Mouse (Mus musculus): ENCODE results near the gene Macf1. TPM values are rescaled to one million over a fixed set of nuclear protein-coding genes. Genes with fewer than 3 reads are reported as not detected.

Macf1 gene
- polyA plus RNA-seq, 2 experiments: 79.8 to 103 TPM

DNA sequence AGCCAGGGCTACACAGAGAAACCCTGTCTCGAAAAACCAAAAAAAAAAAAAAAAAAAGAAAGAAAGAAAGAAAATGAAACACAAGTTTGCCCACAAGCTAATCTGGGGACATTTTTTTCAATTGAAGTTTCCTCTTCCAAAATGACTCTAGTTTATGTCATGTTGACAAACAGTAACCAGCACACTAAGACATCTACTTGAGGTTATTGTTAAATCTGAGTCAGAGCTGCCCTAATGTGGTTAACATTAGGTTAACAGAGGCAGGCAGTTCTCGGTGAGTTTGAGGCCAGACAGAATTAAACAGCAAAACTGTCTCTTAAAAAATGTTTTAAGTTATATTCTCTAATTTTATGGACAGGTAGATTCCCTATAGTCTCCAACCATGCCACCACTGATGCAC is 72.9 kb downstream of the Macf1 start:
- no peak for DNase-seq (ENCODE audit: low spot score)
- H3K27me3 ChIP-seq (ENCODE audit: control insufficient read depth, insufficient read depth, low read length): no peaks in the 10 kb centered on the region
- H3K36me3 ChIP-seq (ENCODE audit: control insufficient read depth, insufficient read depth, low read length): no peaks in the 10 kb centered on the region
- H3K4me3 ChIP-seq (replicated peaks; ENCODE audit: low read length): no peak overlapping the region
- H3K4me1 ChIP-seq (ENCODE audit: control insufficient read depth, insufficient read depth, low read length): no peaks in the 10 kb centered on the region
- no peak for TF ChIP-seq POLR2A (IDR thresholded peaks at IDR 0.05; ENCODE audit: borderline replicate concordance, extremely low read depth, insufficient read depth, insufficient read length)
- H3K27ac ChIP-seq (replicated peaks; ENCODE audit: low read depth, low read length): no peak overlapping the region
- ATAC-seq (ENCODE audit: low FRiP score, low read depth): no peak
- no peak overlapping the region for H3K4me2 ChIP-seq (replicated peaks; ENCODE audit: low read depth, low read length, severe bottlenecking)
- H3K9ac ChIP-seq (ENCODE audit: low read depth, low read length, severe bottlenecking): no peak overlapping the region
- H3K9me3 ChIP-seq (ENCODE audit: control insufficient read depth, low read length): no peaks in the 10 kb centered on the region
- 65% methylated on average over 1 of the region's 2 CpGs for WGBS

DNA sequence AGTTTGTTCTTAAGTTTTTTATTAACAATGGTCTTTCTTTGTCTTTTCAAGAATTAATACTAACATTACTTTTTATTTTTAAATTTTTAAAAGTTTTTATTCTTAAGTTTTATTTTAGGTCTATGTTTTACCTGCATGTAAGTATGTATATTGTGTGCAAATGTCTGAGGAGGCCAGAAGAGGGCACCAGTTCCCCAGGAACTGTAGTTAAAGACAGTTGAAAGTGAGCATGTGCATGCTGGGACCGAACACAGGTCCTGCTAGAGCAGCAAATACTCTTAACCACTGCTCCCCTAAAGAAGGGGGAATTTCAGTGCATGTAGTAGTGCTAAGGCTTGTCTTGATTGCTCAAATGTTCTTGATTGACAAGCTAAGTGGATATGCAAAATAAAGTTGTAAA is 77.0 kb downstream of the Macf1 start:
- no peak for TF ChIP-seq POLR2A (IDR thresholded peaks at IDR 0.05; ENCODE audit: borderline replicate concordance, extremely low read depth, insufficient read depth, insufficient read length)
- H3K27me3 ChIP-seq (ENCODE audit: control insufficient read depth, insufficient read depth, low read length): no peaks in the 10 kb centered on the region
- no peak overlapping the region for H3K4me2 ChIP-seq (replicated peaks; ENCODE audit: low read depth, low read length, severe bottlenecking)
- no peak overlapping the region for H3K4me3 ChIP-seq (replicated peaks; ENCODE audit: low read length)
- no peaks in the 10 kb centered on the region for H3K9me3 ChIP-seq (ENCODE audit: control insufficient read depth, low read length)
- H3K9ac ChIP-seq (ENCODE audit: low read depth, low read length, severe bottlenecking): no peak overlapping the region
- no peaks in the 10 kb centered on the region for H3K4me1 ChIP-seq (ENCODE audit: control insufficient read depth, insufficient read depth, low read length)
- H3K27ac ChIP-seq (replicated peaks; ENCODE audit: low read depth, low read length): no peak overlapping the region
- no peaks in the 10 kb centered on the region for H3K36me3 ChIP-seq (ENCODE audit: control insufficient read depth, insufficient read depth, low read length)
- DNase-seq (ENCODE audit: low spot score) (no peak), ATAC-seq (ENCODE audit: low FRiP score, low read depth) (no peak)
- 85% methylated on average over 1 of the region's 1 CpGs for WGBS

DNA sequence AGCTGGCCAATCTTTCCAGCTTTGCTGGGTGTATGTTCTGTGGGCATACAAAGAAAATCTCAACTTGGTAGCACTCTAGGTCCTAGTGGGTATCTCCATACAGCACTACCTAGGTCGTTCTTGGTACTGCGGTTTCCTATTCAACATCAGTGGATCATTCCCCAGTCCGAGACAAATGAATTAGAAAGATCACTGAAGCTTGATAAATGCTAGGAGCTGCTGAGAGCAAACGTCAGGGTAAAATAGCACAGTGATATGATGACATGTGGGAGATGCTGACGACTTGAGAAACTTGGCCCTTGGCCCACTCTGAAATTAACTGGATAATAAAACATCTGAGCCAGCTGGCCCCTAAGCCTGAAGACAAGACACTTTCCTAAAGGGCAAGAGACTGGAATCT is 78.2 kb downstream of the Macf1 start:
- Histone ChIP-seq H3K4me1 (ENCODE audit: control insufficient read depth, insufficient read depth, low read length) (no peaks in the 10 kb centered on the region), H3K36me3 (ENCODE audit: control insufficient read depth, insufficient read depth, low read length) (no peaks in the 10 kb centered on the region), H3K4me2 (replicated peaks; ENCODE audit: low read depth, low read length, severe bottlenecking) (no peak overlapping the region), H3K9ac (ENCODE audit: low read depth, low read length, severe bottlenecking) (no peak overlapping the region), H3K4me3 (replicated peaks; ENCODE audit: low read length) (no peak overlapping the region), H3K27ac (replicated peaks; ENCODE audit: low read depth, low read length) (no peak overlapping the region), H3K27me3 (ENCODE audit: control insufficient read depth, insufficient read depth, low read length) (no peaks in the 10 kb centered on the region), H3K9me3 (ENCODE audit: control insufficient read depth, low read length) (no peaks in the 10 kb centered on the region)
- no peak for TF ChIP-seq POLR2A (IDR thresholded peaks at IDR 0.05; ENCODE audit: borderline replicate concordance, extremely low read depth, insufficient read depth, insufficient read length)
- ATAC-seq (ENCODE audit: low FRiP score, low read depth): peak; percentile 15; the same call in 1 of the 2 replicates
- WGBS: 50% methylated on average over 5 of the region's 5 CpGs
- no peak for DNase-seq (ENCODE audit: low spot score)

GRCm38 (mm10) chr4:123605309-123605708 is 78.9 kb downstream of the Macf1 start:
- ATAC-seq (ENCODE audit: low FRiP score, low read depth) (no peak), DNase-seq (ENCODE audit: low spot score) (no peak)
- H3K27ac ChIP-seq (replicated peaks; ENCODE audit: low read depth, low read length): no peak overlapping the region
- TF ChIP-seq POLR2A (IDR thresholded peaks at IDR 0.05; ENCODE audit: borderline replicate concordance, extremely low read depth, insufficient read depth, insufficient read length): no peak
- no peak overlapping the region for H3K4me2 ChIP-seq (replicated peaks; ENCODE audit: low read depth, low read length, severe bottlenecking)
- 61% methylated on average over 1 of the region's 1 CpGs for WGBS
- no peaks in the 10 kb centered on the region for H3K36me3 ChIP-seq (ENCODE audit: control insufficient read depth, insufficient read depth, low read length)
- no peaks in the 10 kb centered on the region for H3K4me1 ChIP-seq (ENCODE audit: control insufficient read depth, insufficient read depth, low read length)
- no peak overlapping the region for H3K9ac ChIP-seq (ENCODE audit: low read depth, low read length, severe bottlenecking)
- no peaks in the 10 kb centered on the region for H3K27me3 ChIP-seq (ENCODE audit: control insufficient read depth, insufficient read depth, low read length)
- H3K4me3 ChIP-seq (replicated peaks; ENCODE audit: low read length): no peak overlapping the region
- no peaks in the 10 kb centered on the region for H3K9me3 ChIP-seq (ENCODE audit: control insufficient read depth, low read length)

DNA sequence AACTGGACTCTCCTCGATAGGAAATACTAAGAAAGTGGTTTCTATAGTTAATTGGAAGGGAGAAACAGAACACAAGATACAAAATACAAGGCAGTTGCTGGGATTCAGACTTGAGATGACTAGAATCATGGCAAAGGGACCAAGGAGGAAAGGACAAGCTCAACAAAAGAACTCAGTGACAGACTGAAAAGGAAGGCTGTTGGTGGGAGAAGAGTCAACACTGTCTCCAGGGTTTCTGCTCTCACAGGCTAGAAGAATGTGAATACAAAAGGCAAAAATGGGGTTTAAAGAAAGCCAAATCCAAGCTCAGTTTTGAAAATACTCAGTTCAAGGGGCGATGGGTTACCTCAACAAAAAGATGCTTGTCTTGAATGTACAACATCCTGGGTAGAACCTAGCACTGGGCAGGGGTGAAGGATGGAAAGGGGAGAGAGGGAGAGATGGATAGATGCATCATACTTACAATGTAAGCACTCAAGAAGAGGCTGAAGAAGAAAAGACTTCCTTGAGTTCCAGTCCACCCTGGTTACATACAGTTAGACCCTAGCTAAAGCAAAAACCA is 81.4 kb downstream of the Macf1 start:
- H3K27me3 ChIP-seq (ENCODE audit: control insufficient read depth, insufficient read depth, low read length): no peaks in the 10 kb centered on the region
- H3K9ac ChIP-seq (ENCODE audit: low read depth, low read length, severe bottlenecking): no peak overlapping the region
- no peak overlapping the region for H3K4me3 ChIP-seq (replicated peaks; ENCODE audit: low read length)
- WGBS: 88% methylated on average over 2 of the region's 2 CpGs
- TF ChIP-seq POLR2A (IDR thresholded peaks at IDR 0.05; ENCODE audit: borderline replicate concordance, extremely low read depth, insufficient read depth, insufficient read length): no peak
- ATAC-seq (ENCODE audit: low FRiP score, low read depth) (no peak), DNase-seq (ENCODE audit: low spot score) (no peak)
- H3K4me1 ChIP-seq (ENCODE audit: control insufficient read depth, insufficient read depth, low read length): no peaks in the 10 kb centered on the region
- no peaks in the 10 kb centered on the region for H3K9me3 ChIP-seq (ENCODE audit: control insufficient read depth, low read length)
- no peak overlapping the region for H3K27ac ChIP-seq (replicated peaks; ENCODE audit: low read depth, low read length)
- H3K4me2 ChIP-seq (replicated peaks; ENCODE audit: low read depth, low read length, severe bottlenecking): no peak overlapping the region
- no peaks in the 10 kb centered on the region for H3K36me3 ChIP-seq (ENCODE audit: control insufficient read depth, insufficient read depth, low read length)

- H3K9me3 ChIP-seq (ENCODE audit: control insufficient read depth, low read length): no peaks in the 10 kb centered on the region
- H3K9ac ChIP-seq (ENCODE audit: low read depth, low read length, severe bottlenecking): no peak overlapping the region
- DNase-seq (ENCODE audit: low spot score): no peak
- 65% methylated on average over 1 of the region's 1 CpGs for WGBS
- no peak overlapping the region for H3K4me3 ChIP-seq (replicated peaks; ENCODE audit: low read length)
- no peak overlapping the region for H3K27ac ChIP-seq (replicated peaks; ENCODE audit: low read depth, low read length)
- H3K4me1 ChIP-seq (ENCODE audit: control insufficient read depth, insufficient read depth, low read length): no peaks in the 10 kb centered on the region
- no peak for ATAC-seq (ENCODE audit: low FRiP score, low read depth)
- H3K36me3 ChIP-seq (ENCODE audit: control insufficient read depth, insufficient read depth, low read length): no peaks in the 10 kb centered on the region
- H3K4me2 ChIP-seq (replicated peaks; ENCODE audit: low read depth, low read length, severe bottlenecking): no peak overlapping the region
- TF ChIP-seq POLR2A (IDR thresholded peaks at IDR 0.05; ENCODE audit: borderline replicate concordance, extremely low read depth, insufficient read depth, insufficient read length): no peak
- H3K27me3 ChIP-seq (ENCODE audit: control insufficient read depth, insufficient read depth, low read length): no peaks in the 10 kb centered on the region
Observed at GRCm38 (mm10) chr4:123601036-123601435, 83.1 kb downstream of the Macf1 start.

All from limb, embryonic 14.5 days (tissue).